Mouse (Mus musculus) bone marrow, adult 2 months (tissue): ENCODE measurements around the gene Map3k5.

Experiments used
- CTCF ChIP-seq: fragments of 200-500 bp; IDR thresholded peaks from 2 replicates; pipeline ENCODE4 v1.5.1; 2011; ENCODE audit warnings: low read length, control low read depth; ENCODE audit not compliant: control insufficient read depth, insufficient read depth
- POLR2A ChIP-seq: fragments of 200-500 bp; IDR thresholded peaks from 2 replicates; pipeline ENCODE4 v1.6.1; 2011; ENCODE audit warnings: low read depth, mild to moderate bottlenecking, control low read depth, low read length, borderline replicate concordance; ENCODE audit not compliant: control insufficient read depth

- TF ChIP-seq POLR2A (no peak), CTCF (no peak)
These were observed 13.6 kb downstream of the Map3k5 start for GRCm38 (mm10) chr10:19947901-19948300.
